Mouse (Mus musculus) gastrocnemius, postnatal 14 days (tissue): ENCODE data around the gene Gm17359. TPM values are rescaled to one million over a fixed set of nuclear protein-coding genes. Genes with fewer than 3 reads are reported as not detected.

Experiments used
- total RNA-seq, 2 experiments: library from RNA; stranded (reverse); gene quantifications; 2 replicates each; pipeline ENCODE4 v1.2.3; 2021

The Gm17359 gene
- total RNA-seq, 2 experiments from 2014 or later, result not detected

Other genes with a start within 250 kb of the Gm17359 start
- gene Rapgef2, start 50.1 kb upstream of the Gm17359 start, total RNA-seq, result 10 to 100 TPM; 20.5 to 21.0 TPM
- 1 to 10 TPM; 4.9 to 5.3 TPM for gene Fnip2, start 231.1 kb downstream of the Gm17359 start, total RNA-seq